Mouse (Mus musculus): Measurements from ENCODE around the gene Cenpe.

DNA sequence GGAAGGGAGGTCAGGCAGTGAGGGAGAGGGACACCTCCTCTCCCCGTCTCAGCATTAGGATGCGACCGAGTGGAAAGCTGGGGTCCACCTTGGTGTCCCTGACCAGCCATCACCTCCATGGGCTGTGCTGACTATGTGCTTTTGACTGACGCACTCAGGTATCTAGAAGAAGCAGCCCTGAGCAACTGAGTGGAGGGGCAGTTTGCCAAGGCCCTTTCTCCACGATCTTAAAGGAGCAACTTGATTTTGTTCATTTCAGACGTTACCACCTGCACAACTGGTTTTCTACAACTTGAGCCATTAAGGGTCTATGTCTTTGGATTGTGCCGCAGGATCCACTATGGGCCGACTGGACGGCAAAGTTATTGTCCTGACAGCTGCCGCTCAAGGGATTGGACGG is 72.9 kb downstream of the Cenpe start:
- no peak for TF ChIP-seq GATA1 (IDR thresholded peaks at IDR 0.05; ENCODE audit: borderline replicate concordance, low read length)
- no peak for TF ChIP-seq FLI1 (IDR thresholded peaks at IDR 0.05; ENCODE audit: low read length)
